Mouse (Mus musculus): Measurements from ENCODE around the gene Ndufa12. TPM values are rescaled to one million over a fixed set of nuclear protein-coding genes. Genes with fewer than 3 reads are reported as not detected.

Gene Ndufa12
- polyA plus RNA-seq, 1 experiment from 2014 or later = 441 TPM

- Histone ChIP-seq H3K4me3 (replicated peaks; ENCODE audit: low read length) (no peak overlapping the region), H3K4me1 (replicated peaks; ENCODE audit: control insufficient read depth, insufficient read depth, low read length) (0 out of 2 replicates have a peak, but pooled peaks cover 7% of the 10 kb centered on the region), H3K36me3 (replicated peaks; ENCODE audit: control insufficient read depth, insufficient read depth) (peaks cover 81% of the 10 kb centered on the region), H3K27ac (peak overlapping the region; percentile 32), H3K4me2 (replicated peaks) (no peak overlapping the region), H3K9ac (no peak overlapping the region), H3K27me3 (ENCODE audit: control insufficient read depth, insufficient read depth, low read length) (no peaks in the 10 kb centered on the region), H3K9me3 (ENCODE audit: control insufficient read depth, low read length) (no peaks in the 10 kb centered on the region)
- no peak for DNase-seq (ENCODE audit: low spot score)
- 48% methylated on average over 11 of the region's 11 CpGs for WGBS
- ATAC-seq (ENCODE audit: low FRiP score) = no peak
Measured at GRCm38 (mm10) chr10:94167051-94167750, 31.3 kb upstream of the Ndufa12 start.

DNA sequence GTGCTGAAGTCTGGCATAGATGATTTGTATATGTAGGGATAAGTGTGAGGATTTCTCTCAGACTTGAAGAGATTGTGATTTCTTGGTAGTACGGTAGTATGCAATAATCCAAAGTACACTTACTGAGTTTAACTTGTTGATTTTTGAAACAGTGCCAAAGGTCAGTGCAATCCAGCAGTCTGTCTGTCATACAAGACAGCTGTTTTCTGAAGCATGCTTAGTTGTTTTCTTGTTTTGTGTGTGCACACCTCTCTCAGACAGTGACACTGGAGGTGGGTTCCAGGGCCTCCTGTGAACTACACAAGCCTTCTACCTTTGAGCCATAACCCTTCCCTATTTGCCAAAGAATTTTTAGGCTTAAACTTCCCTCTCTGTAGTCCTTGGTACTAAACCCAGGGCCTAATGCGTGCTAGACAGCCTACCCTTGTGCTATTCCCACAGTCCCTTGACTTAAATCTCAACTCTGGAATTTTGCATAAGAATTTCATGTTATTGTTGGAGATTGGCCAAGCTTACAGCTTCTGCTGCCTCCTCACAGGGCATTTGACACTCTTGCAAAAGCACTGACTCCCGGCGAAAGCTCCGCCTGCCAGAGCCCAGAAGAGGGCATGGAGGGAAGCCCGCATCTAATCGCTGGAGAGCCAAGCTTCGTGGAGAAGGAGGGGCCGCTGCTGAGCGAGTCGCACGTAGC is 26.9 kb upstream of the Ndufa12 start:
- Histone ChIP-seq H3K27ac (no peak overlapping the region), H3K4me2 (replicated peaks) (0 out of 2 replicates have a peak overlapping the region, but pooled peaks have one; percentile 10)

GRCm38 (mm10) chr10:94172137-94172536 is 26.4 kb upstream of the Ndufa12 start:
- Histone ChIP-seq H3K9me3 (ENCODE audit: control insufficient read depth, low read length) (no peaks in the 10 kb centered on the region), H3K4me2 (replicated peaks) (0 out of 2 replicates have a peak overlapping the region, but pooled peaks have one; percentile 10), H3K27ac (peak overlapping the region; percentile 57; the same call in 1 of the 2 replicates), H3K9ac (no peak overlapping the region), H3K4me3 (replicated peaks; ENCODE audit: low read length) (no peak overlapping the region), H3K27me3 (ENCODE audit: control insufficient read depth, insufficient read depth, low read length) (no peaks in the 10 kb centered on the region), H3K4me1 (replicated peaks; ENCODE audit: control insufficient read depth, insufficient read depth, low read length) (peaks cover 18% of the 10 kb centered on the region; the same call in 1 of the 2 replicates), H3K36me3 (replicated peaks; ENCODE audit: control insufficient read depth, insufficient read depth) (peaks cover 78% of the 10 kb centered on the region)
- no peak for DNase-seq (ENCODE audit: low spot score)
- WGBS = 51% methylated on average over 11 of the region's 11 CpGs
- ATAC-seq (ENCODE audit: low FRiP score) = no peak

More for the DNA sequence above, 26.9 kb upstream of the Ndufa12 start:
- WGBS = 27% methylated on average over 12 of the region's 12 CpGs
- Histone ChIP-seq H3K9me3 (ENCODE audit: control insufficient read depth, low read length) (no peaks in the 10 kb centered on the region), H3K36me3 (replicated peaks; ENCODE audit: control insufficient read depth, insufficient read depth) (peaks cover 81% of the 10 kb centered on the region), H3K4me1 (replicated peaks; ENCODE audit: control insufficient read depth, insufficient read depth, low read length) (peaks cover 18% of the 10 kb centered on the region; the same call in 1 of the 2 replicates), H3K27me3 (ENCODE audit: control insufficient read depth, insufficient read depth, low read length) (no peaks in the 10 kb centered on the region), H3K9ac (no peak overlapping the region), H3K4me3 (replicated peaks; ENCODE audit: low read length) (no peak overlapping the region)
- no peak for DNase-seq (ENCODE audit: low spot score)
- no peak for ATAC-seq (ENCODE audit: low FRiP score)

GRCm38 (mm10) chr10:94172706-94173105 is 25.8 kb upstream of the Ndufa12 start:
- ATAC-seq (ENCODE audit: low FRiP score) (no peak), DNase-seq (ENCODE audit: low spot score) (no peak)
- Histone ChIP-seq H3K4me3 (replicated peaks; ENCODE audit: low read length) (no peak overlapping the region), H3K9me3 (ENCODE audit: control insufficient read depth, low read length) (no peaks in the 10 kb centered on the region), H3K36me3 (replicated peaks; ENCODE audit: control insufficient read depth, insufficient read depth) (peaks cover 76% of the 10 kb centered on the region), H3K27ac (0 out of 2 replicates have a peak overlapping the region, but pooled peaks have one; percentile 57), H3K27me3 (ENCODE audit: control insufficient read depth, insufficient read depth, low read length) (no peaks in the 10 kb centered on the region), H3K9ac (no peak overlapping the region), H3K4me2 (replicated peaks) (no peak overlapping the region), H3K4me1 (replicated peaks; ENCODE audit: control insufficient read depth, insufficient read depth, low read length) (peaks cover 18% of the 10 kb centered on the region; the same call in 1 of the 2 replicates)
- WGBS = 17% methylated on average over 6 of the region's 6 CpGs

DNA sequence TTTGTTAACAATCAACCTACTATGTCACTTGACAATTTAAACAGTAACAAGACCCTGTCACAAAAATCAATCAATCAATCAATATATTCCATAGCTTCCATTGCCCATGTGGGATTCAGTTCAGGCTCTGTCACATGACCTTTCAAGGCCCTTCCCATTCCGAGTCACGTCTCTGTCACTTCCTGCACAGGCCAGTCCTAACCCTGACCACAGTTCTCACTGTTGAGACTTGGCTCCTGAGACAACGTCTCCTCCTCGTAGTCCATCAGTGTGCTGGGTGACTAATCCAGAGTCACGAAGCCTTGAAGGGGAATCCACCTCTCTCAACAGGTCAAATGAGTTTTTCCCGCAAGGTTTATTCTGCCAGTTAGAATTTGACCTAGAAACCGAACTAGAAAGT is 23.9 kb upstream of the Ndufa12 start:
- WGBS = 84% methylated on average over 7 of the region's 7 CpGs
- H3K27ac ChIP-seq = no peak overlapping the region
- H3K9me3 ChIP-seq (ENCODE audit: control insufficient read depth, low read length) = no peaks in the 10 kb centered on the region
- ATAC-seq (ENCODE audit: low FRiP score) = no peak
- no peaks in the 10 kb centered on the region for H3K27me3 ChIP-seq (ENCODE audit: control insufficient read depth, insufficient read depth, low read length)
- H3K4me3 ChIP-seq (replicated peaks; ENCODE audit: low read length) = no peak overlapping the region
- no peak for DNase-seq (ENCODE audit: low spot score)
- peaks cover 18% of the 10 kb centered on the region; the same call in 1 of the 2 replicates for H3K4me1 ChIP-seq (replicated peaks; ENCODE audit: control insufficient read depth, insufficient read depth, low read length)
- H3K4me2 ChIP-seq (replicated peaks) = no peak overlapping the region
- H3K36me3 ChIP-seq (replicated peaks; ENCODE audit: control insufficient read depth, insufficient read depth) = peaks cover 58% of the 10 kb centered on the region
- no peak overlapping the region for H3K9ac ChIP-seq

DNA sequence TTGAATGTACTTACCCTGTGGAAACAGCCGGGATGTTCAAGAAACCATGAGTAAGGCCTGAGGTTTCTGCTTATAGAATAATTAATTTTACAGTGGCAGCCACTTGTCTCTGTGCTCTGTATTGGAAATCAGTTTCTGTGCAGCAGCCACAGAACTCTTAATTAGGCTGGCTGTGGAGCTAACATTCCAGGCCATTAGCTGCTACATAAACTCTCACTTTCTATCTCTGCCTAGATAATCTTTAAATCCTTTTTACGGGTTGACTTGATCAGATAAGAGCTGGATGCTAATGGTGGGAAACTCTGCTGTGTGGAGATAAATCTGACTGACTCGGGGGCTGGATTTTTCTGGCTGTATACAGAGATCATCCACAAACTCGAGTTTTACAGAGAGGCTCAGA is 15.3 kb upstream of the Ndufa12 start:
- Histone ChIP-seq H3K4me2 (replicated peaks) (no peak overlapping the region), H3K9ac (no peak overlapping the region), H3K4me1 (replicated peaks; ENCODE audit: control insufficient read depth, insufficient read depth, low read length) (no peaks in the 10 kb centered on the region), H3K36me3 (replicated peaks; ENCODE audit: control insufficient read depth, insufficient read depth) (peaks cover 35% of the 10 kb centered on the region), H3K27me3 (ENCODE audit: control insufficient read depth, insufficient read depth, low read length) (no peaks in the 10 kb centered on the region), H3K4me3 (replicated peaks; ENCODE audit: low read length) (no peak overlapping the region), H3K27ac (no peak overlapping the region), H3K9me3 (ENCODE audit: control insufficient read depth, low read length) (no peaks in the 10 kb centered on the region)
- WGBS = 49% methylated on average over 4 of the region's 4 CpGs
- ATAC-seq (ENCODE audit: low FRiP score) (no peak), DNase-seq (ENCODE audit: low spot score) (no peak)

DNA sequence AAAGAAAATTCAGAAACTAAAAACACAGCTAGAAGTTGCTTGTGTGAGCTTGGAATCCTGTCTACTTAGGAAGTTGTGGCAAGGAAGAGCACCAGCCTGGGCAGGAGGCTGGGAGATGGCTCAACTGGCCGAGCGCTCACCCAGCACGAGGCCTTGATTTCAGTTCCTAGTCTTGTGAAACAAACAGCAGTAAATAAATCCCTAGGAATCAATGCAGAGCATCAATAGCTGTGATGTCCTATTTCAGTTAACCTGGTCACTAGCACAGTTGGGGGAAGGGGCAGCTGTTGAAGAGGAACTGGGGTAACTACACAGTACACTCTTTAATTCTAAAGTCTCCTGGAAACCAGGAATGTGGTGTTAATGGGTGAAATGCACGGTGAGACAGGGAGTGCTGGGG is 6.5 kb downstream of the Ndufa12 start:
- no peak overlapping the region for H3K4me2 ChIP-seq (replicated peaks)
- no peak overlapping the region for H3K9ac ChIP-seq
- WGBS = 90% methylated on average over 4 of the region's 4 CpGs
- DNase-seq (ENCODE audit: low spot score) = no peak
- no peaks in the 10 kb centered on the region for H3K27me3 ChIP-seq (ENCODE audit: control insufficient read depth, insufficient read depth, low read length)
- H3K27ac ChIP-seq = no peak overlapping the region
- 0 out of 2 replicates have a peak, but pooled peaks cover 4% of the 10 kb centered on the region for H3K4me1 ChIP-seq (replicated peaks; ENCODE audit: control insufficient read depth, insufficient read depth, low read length)
- H3K4me3 ChIP-seq (replicated peaks; ENCODE audit: low read length) = no peak overlapping the region
- no peaks in the 10 kb centered on the region for H3K9me3 ChIP-seq (ENCODE audit: control insufficient read depth, low read length)
- ATAC-seq (ENCODE audit: low FRiP score) = no peak
- H3K36me3 ChIP-seq (replicated peaks; ENCODE audit: control insufficient read depth, insufficient read depth) = peaks cover 69% of the 10 kb centered on the region

GRCm38 (mm10) chr10:94210718-94211618 is 12.4 kb downstream of the Ndufa12 start:
- peak; percentile 75 for DNase-seq (ENCODE audit: low spot score)
- peak; percentile 85 for ATAC-seq (ENCODE audit: low FRiP score)
- no peaks in the 10 kb centered on the region for H3K9me3 ChIP-seq (ENCODE audit: control insufficient read depth, low read length)
- no peak overlapping the region for H3K4me2 ChIP-seq (replicated peaks)
- no peaks in the 10 kb centered on the region for H3K27me3 ChIP-seq (ENCODE audit: control insufficient read depth, insufficient read depth, low read length)
- H3K9ac ChIP-seq = no peak overlapping the region
- H3K4me1 ChIP-seq (replicated peaks; ENCODE audit: control insufficient read depth, insufficient read depth, low read length) = 0 out of 2 replicates have a peak, but pooled peaks cover 5% of the 10 kb centered on the region
- peaks cover 38% of the 10 kb centered on the region for H3K36me3 ChIP-seq (replicated peaks; ENCODE audit: control insufficient read depth, insufficient read depth)
- H3K27ac ChIP-seq = peak overlapping the region; percentile 53
- WGBS = 55% methylated on average over 6 of the region's 6 CpGs
- H3K4me3 ChIP-seq (replicated peaks; ENCODE audit: low read length) = no peak overlapping the region
